Mouse (Mus musculus) B cell, adult 2 months (primary cell): ENCODE data around the gene Cask.

Experiments used
- DNase-seq, 2 experiments: peaks; one replicate each; pipeline ENCODE4 v3.0.0; 2022

Gene Cask

GRCm38 (mm10) chrX:13621473-13621872 is 229.7 kb downstream of the Cask start:
- no peak for DNase-seq

- DNase-seq = no peak
Measured at GRCm38 (mm10) chrX:13618476-13618875, 232.7 kb downstream of the Cask start.

GRCm38 (mm10) chrX:13617294-13617693 is 233.9 kb downstream of the Cask start:
- DNase-seq = no peak

GRCm38 (mm10) chrX:13616726-13617125 is 234.4 kb downstream of the Cask start:
- DNase-seq = no peak

- DNase-seq = no peak
Measured at GRCm38 (mm10) chrX:13612115-13612514, 239.1 kb downstream of the Cask start.

- no peak for DNase-seq
Measured at GRCm38 (mm10) chrX:13611114-13611513, 240.1 kb downstream of the Cask start.

GRCm38 (mm10) chrX:13607752-13608151 is 243.4 kb downstream of the Cask start:
- DNase-seq = no peak

- no peak for DNase-seq
Measured at GRCm38 (mm10) chrX:13606741-13607140, 244.4 kb downstream of the Cask start.

GRCm38 (mm10) chrX:13599966-13600365 is 251.2 kb downstream of the Cask start:
- peak in 1 of 2 experiments; percentile 17 for DNase-seq

- DNase-seq = peak; percentile 31 to 32
Measured at GRCm38 (mm10) chrX:13599373-13599772, 251.8 kb downstream of the Cask start.

- peak in 1 of 2 experiments; percentile 18 for DNase-seq
Measured at GRCm38 (mm10) chrX:13577647-13578046, 273.5 kb downstream of the Cask start.

GRCm38 (mm10) chrX:13576606-13577005 is 274.6 kb downstream of the Cask start:
- DNase-seq = peak; percentile 25 to 26

- no peak for DNase-seq
Measured at GRCm38 (mm10) chrX:13574872-13575271, 276.3 kb downstream of the Cask start.

GRCm38 (mm10) chrX:13574298-13574697 is 276.9 kb downstream of the Cask start:
- no peak for DNase-seq

GRCm38 (mm10) chrX:13554504-13554903 is 296.7 kb downstream of the Cask start:
- DNase-seq = no peak

- no peak for DNase-seq
Measured at GRCm38 (mm10) chrX:13552288-13552687, 298.9 kb downstream of the Cask start.

GRCm38 (mm10) chrX:13551566-13551965 is 299.6 kb downstream of the Cask start:
- no peak for DNase-seq

GRCm38 (mm10) chrX:13549100-13549499 is 302.1 kb downstream of the Cask start:
- no peak for DNase-seq

- DNase-seq = no peak
Measured at GRCm38 (mm10) chrX:13521288-13521687, 329.9 kb downstream of the Cask start.

GRCm38 (mm10) chrX:13520566-13520965 is 330.6 kb downstream of the Cask start:
- DNase-seq = no peak

GRCm38 (mm10) chrX:13519408-13519783 is 331.8 kb downstream of the Cask start:
- DNase-seq = no peak

- no peak for DNase-seq
Measured at GRCm38 (mm10) chrX:13518781-13519407, 332.3 kb downstream of the Cask start.

- no peak for DNase-seq
Measured at GRCm38 (mm10) chrX:13518019-13518418, 333.1 kb downstream of the Cask start.

GRCm38 (mm10) chrX:13516451-13516850 is 334.7 kb downstream of the Cask start:
- DNase-seq = peak; percentile 22 to 47

GRCm38 (mm10) chrX:13513864-13514263 is 337.3 kb downstream of the Cask start:
- DNase-seq = no peak
